Mouse (Mus musculus) myocyte (in vitro differentiated cells): ENCODE results near the gene Prkg2.

Source experiments
- CEBPB ChIP-seq: IDR thresholded peaks from 2 replicates; pipeline ENCODE4 v1.6.1; 2011; ENCODE audit warnings: mild to moderate bottlenecking, moderate library complexity; ENCODE audit not compliant: poor library complexity, insufficient read depth, severe bottlenecking
- E2F4 ChIP-seq: IDR thresholded peaks from one replicate; pipeline ENCODE4 v1.6.1; 2011; ENCODE audit warnings: mild to moderate bottlenecking, control low read depth, moderate library complexity; ENCODE audit not compliant: insufficient read depth
- MAX ChIP-seq: IDR thresholded peaks from one replicate; pipeline ENCODE4 v1.6.1; 2011; ENCODE audit warnings: low read depth, mild to moderate bottlenecking, control low read depth
- MYOD1 ChIP-seq, 3 experiments: IDR thresholded peaks; one replicate each; pipeline ENCODE4 v1.6.1; 2011; ENCODE audit warnings: control low read depth in 2 of 3, low read depth in 2 of 3, mild to moderate bottlenecking in 2 of 3, moderate library complexity in 1 of 3; ENCODE audit not compliant: insufficient read length in 2 of 3, control insufficient read depth in 1 of 3
- MYOG ChIP-seq, 3 experiments: IDR thresholded peaks; one replicate each; pipeline ENCODE4 v1.6.1; 2011; ENCODE audit warnings: control low read depth in 2 of 3, low read depth in 2 of 3, mild to moderate bottlenecking in 2 of 3; ENCODE audit not compliant: insufficient read length in 2 of 3, control insufficient read depth in 1 of 3, insufficient read depth in 1 of 3
- POLR2A ChIP-seq: IDR thresholded peaks from one replicate; pipeline ENCODE4 v1.6.1; 2011; ENCODE audit warnings: low read depth, mild to moderate bottlenecking, control low read depth, moderate library complexity; ENCODE audit not compliant: insufficient read length
- POLR2AphosphoS2 ChIP-seq: IDR thresholded peaks from one replicate; pipeline ENCODE4 v1.6.1; 2011; ENCODE audit warnings: low read depth, control low read depth; ENCODE audit not compliant: insufficient read length
- REST ChIP-seq: IDR thresholded peaks from one replicate; pipeline ENCODE4 v1.6.1; 2011; ENCODE audit warnings: mild to moderate bottlenecking, control low read depth, moderate library complexity; ENCODE audit not compliant: insufficient read depth, insufficient read length
- TCF12 ChIP-seq: IDR thresholded peaks from one replicate; pipeline ENCODE4 v1.6.1; 2011; ENCODE audit warnings: mild to moderate bottlenecking, control low read depth; ENCODE audit not compliant: poor library complexity, insufficient read depth, severe bottlenecking
- TCF3 ChIP-seq: IDR thresholded peaks from one replicate; pipeline ENCODE4 v1.6.1; 2011; ENCODE audit warnings: low read depth, control low read depth; ENCODE audit not compliant: insufficient read length
- USF1 ChIP-seq: IDR thresholded peaks from one replicate; pipeline ENCODE4 v1.6.1; 2011; ENCODE audit warnings: low read depth, mild to moderate bottlenecking, control low read depth, moderate library complexity

- TF ChIP-seq POLR2A (no peak), TCF3 (no peak), MAX (no peak), TCF12 (no peak), CEBPB (no peak), MYOG (IDR thresholded peaks at IDR 0.05; ENCODE audit: control insufficient read depth in 1 of 3, insufficient read depth in 1 of 3, insufficient read length in 2 of 3, low read depth in 2 of 3) (no peak), POLR2AphosphoS2 (no peak), E2F4 (no peak), USF1 (no peak), REST (no peak), MYOD1 (IDR thresholded peaks at IDR 0.05; ENCODE audit: control insufficient read depth in 1 of 3, insufficient read length in 2 of 3, low read depth in 2 of 3) (no peak)
Observed at GRCm38 (mm10) chr5:98921608-98922007, 115.5 kb downstream of the Prkg2 start.
